Mouse (Mus musculus): ENCODE measurements around the gene Mtm1. TPM values are rescaled to one million over a fixed set of nuclear protein-coding genes. Genes with fewer than 3 reads are reported as not detected.

Gene Mtm1
- polyA plus RNA-seq (2016; fragmentation: Nextera tagmentation; extraction: Ambion mirVana): 4.8 and 5.2 TPM in 2 replicates

- no peaks in the 10 kb centered on the region for H3K36me3 ChIP-seq
- no peak for ATAC-seq (ENCODE audit: low FRiP score, low read depth)
- no peaks in the 10 kb centered on the region for H3K4me1 ChIP-seq
- H3K4me3 ChIP-seq: no peak within 1 kb of the TSS
- no peak within 1 kb of the TSS for H3K4me2 ChIP-seq (replicated peaks)
- WGBS: 70% methylated on average over 1 of the region's 1 CpGs
- H3K27ac ChIP-seq (replicated peaks): no peak within 1 kb of the TSS
- H3K27me3 ChIP-seq: no peaks in the 10 kb centered on the region
- no peaks in the 10 kb centered on the region for H3K9me3 ChIP-seq
- no peak within 1 kb of the TSS for H3K9ac ChIP-seq (replicated peaks)
These were observed at the start of gene Mtm1 for GRCm38 (mm10) chrX:71210467-71210866. Mtm1 (plus strand) TSS chrX:71210767.

- Histone ChIP-seq H3K27me3 (0 out of 2 replicates have a peak, but pooled peaks cover 7% of the 10 kb centered on the region), H3K9me3 (no peaks in the 10 kb centered on the region), H3K36me3 (no peaks in the 10 kb centered on the region), H3K4me1 (no peaks in the 10 kb centered on the region), H3K4me2 (replicated peaks) (no peak overlapping the region), H3K4me3 (no peak overlapping the region), H3K9ac (replicated peaks) (no peak overlapping the region), H3K27ac (replicated peaks) (no peak overlapping the region)
- no peak for ATAC-seq (ENCODE audit: low FRiP score, low read depth)
- WGBS: 90% methylated on average over 3 of the region's 3 CpGs
These were observed 29.0 kb upstream of the Mtm1 start for GRCm38 (mm10) chrX:71181526-71181925.

DNA sequence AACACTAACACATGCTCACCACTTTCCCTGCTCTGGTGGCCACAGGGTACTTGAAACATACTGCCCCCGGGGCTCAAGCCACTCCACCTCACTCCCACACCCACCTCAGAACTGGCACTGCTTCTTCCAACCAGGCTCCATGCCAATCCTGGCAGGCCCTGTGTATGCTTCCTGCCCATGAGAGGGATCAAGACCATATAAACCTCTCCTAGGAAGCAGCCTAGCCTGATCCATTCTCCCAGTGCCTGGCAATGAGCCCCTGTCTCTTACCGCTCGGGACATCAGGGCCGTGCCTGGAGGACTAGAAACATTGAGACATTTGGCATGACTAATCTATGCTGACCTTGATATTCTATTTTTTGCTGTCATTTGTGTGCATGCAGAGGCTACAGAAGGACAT is 26.9 kb upstream of the Mtm1 start:
- 86% methylated on average over 4 of the region's 4 CpGs for WGBS

GRCm38 (mm10) chrX:71186396-71186795 is 24.2 kb upstream of the Mtm1 start:
- H3K36me3 ChIP-seq: no peaks in the 10 kb centered on the region
- H3K27ac ChIP-seq (replicated peaks): no peak overlapping the region
- H3K9ac ChIP-seq (replicated peaks): no peak overlapping the region
- no peak overlapping the region for H3K4me3 ChIP-seq
- H3K9me3 ChIP-seq: no peaks in the 10 kb centered on the region
- no peaks in the 10 kb centered on the region for H3K4me1 ChIP-seq
- no peak overlapping the region for H3K4me2 ChIP-seq (replicated peaks)
- WGBS: 85% methylated on average over 1 of the region's 1 CpGs
- ATAC-seq (ENCODE audit: low FRiP score, low read depth): no peak
- 0 out of 2 replicates have a peak, but pooled peaks cover 7% of the 10 kb centered on the region for H3K27me3 ChIP-seq

More for the DNA sequence above, 26.9 kb upstream of the Mtm1 start:
- Histone ChIP-seq H3K36me3 (no peaks in the 10 kb centered on the region), H3K27ac (replicated peaks) (no peak overlapping the region), H3K9ac (replicated peaks) (no peak overlapping the region), H3K4me3 (no peak overlapping the region), H3K9me3 (no peaks in the 10 kb centered on the region), H3K4me1 (no peaks in the 10 kb centered on the region), H3K4me2 (replicated peaks) (no peak overlapping the region), H3K27me3 (0 out of 2 replicates have a peak, but pooled peaks cover 7% of the 10 kb centered on the region)
- no peak for ATAC-seq (ENCODE audit: low FRiP score, low read depth)

DNA sequence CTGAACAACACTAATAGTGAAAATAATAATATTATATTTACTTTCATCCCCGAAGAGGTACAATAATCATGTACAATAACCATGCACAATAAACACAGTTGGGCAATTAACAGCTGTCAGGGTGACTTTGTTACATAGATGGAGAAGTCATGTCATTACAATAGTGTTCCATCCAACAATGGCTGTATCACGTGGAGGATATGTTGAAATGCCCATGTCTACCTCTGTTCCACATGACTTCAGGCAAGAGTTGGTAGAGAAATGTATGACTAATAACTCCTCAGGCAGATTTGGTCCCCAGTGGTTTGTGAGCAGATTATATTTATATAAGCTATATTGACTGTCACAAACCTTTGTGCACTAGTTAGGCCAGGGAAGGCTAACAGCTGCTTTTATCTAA is 5.8 kb upstream of the Mtm1 start:
- WGBS: 72% methylated on average over 2 of the region's 2 CpGs
- Histone ChIP-seq H3K36me3 (no peaks in the 10 kb centered on the region), H3K27me3 (no peaks in the 10 kb centered on the region), H3K9ac (replicated peaks) (no peak overlapping the region), H3K4me1 (no peaks in the 10 kb centered on the region), H3K27ac (replicated peaks) (no peak overlapping the region), H3K4me3 (no peak overlapping the region), H3K4me2 (replicated peaks) (no peak overlapping the region), H3K9me3 (no peaks in the 10 kb centered on the region)
- ATAC-seq (ENCODE audit: low FRiP score, low read depth): no peak

GRCm38 (mm10) chrX:71205821-71206542 is 4.6 kb upstream of the Mtm1 start:
- H3K4me1 ChIP-seq: no peaks in the 10 kb centered on the region
- no peak for ATAC-seq (ENCODE audit: low FRiP score, low read depth)
- no peak overlapping the region for H3K9ac ChIP-seq (replicated peaks)
- H3K36me3 ChIP-seq: no peaks in the 10 kb centered on the region
- H3K4me3 ChIP-seq: no peak overlapping the region
- no peak overlapping the region for H3K4me2 ChIP-seq (replicated peaks)
- H3K27ac ChIP-seq (replicated peaks): no peak overlapping the region
- no peaks in the 10 kb centered on the region for H3K9me3 ChIP-seq
- whole genome bisulfite sequencing: 87% methylated on average over 1 of the region's 1 CpGs
- H3K27me3 ChIP-seq: no peaks in the 10 kb centered on the region

DNA sequence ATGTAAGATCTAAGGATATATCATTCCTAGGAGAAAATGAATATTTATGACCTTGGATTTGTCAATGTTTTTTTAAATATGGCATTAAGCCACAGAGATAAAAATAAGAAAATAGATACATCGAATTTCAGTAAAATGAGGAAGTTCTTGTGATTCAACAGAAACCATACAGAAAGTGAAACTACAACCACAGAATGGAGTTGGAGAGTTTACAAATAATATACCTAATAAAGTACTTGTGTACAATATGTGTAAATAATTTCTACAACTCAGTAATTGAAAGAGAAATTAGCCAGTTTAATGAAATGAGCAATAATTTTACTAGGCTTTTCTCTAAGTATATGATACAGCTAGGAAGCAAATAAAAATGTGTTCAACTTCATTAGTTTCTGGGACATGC is 4.0 kb upstream of the Mtm1 start:
- H3K27me3 ChIP-seq: no peaks in the 10 kb centered on the region
- H3K4me1 ChIP-seq: no peaks in the 10 kb centered on the region
- H3K9me3 ChIP-seq: no peaks in the 10 kb centered on the region
- H3K27ac ChIP-seq (replicated peaks): no peak overlapping the region
- H3K36me3 ChIP-seq: no peaks in the 10 kb centered on the region
- H3K4me3 ChIP-seq: no peak overlapping the region
- no peak for ATAC-seq (ENCODE audit: low FRiP score, low read depth)
- no peak overlapping the region for H3K4me2 ChIP-seq (replicated peaks)
- 71% methylated on average over 1 of the region's 1 CpGs for WGBS
- H3K9ac ChIP-seq (replicated peaks): no peak overlapping the region

DNA sequence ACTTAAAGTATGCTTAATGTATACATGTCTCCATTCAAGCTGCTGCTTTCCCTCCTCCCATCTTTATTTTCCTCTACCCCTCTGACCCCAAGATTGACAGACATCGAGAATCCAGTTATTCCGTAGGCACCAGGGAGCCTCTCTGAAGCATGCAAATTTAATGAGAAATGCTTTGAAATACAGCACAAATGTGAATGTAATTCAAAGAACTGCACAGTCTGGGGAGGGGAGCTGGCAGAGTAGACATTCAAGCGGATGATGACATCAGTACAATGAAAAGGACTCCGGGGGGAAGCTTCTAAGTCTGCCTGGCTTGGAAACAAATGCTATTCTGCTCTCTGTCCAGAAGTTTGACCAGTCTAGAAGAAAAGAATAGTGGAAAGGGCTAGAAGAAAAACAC is 2.3 kb downstream of the Mtm1 start:
- H3K27ac ChIP-seq (replicated peaks): no peak overlapping the region

GRCm38 (mm10) chrX:71214441-71215112 is 4.0 kb downstream of the Mtm1 start:
- Histone ChIP-seq H3K4me1 (no peaks in the 10 kb centered on the region), H3K9ac (replicated peaks) (peak overlapping the region; percentile 49; the same call in 1 of the 2 replicates), H3K4me3 (peak overlapping the region; percentile 50), H3K27ac (replicated peaks) (no peak overlapping the region), H3K36me3 (no peaks in the 10 kb centered on the region), H3K9me3 (no peaks in the 10 kb centered on the region), H3K27me3 (no peaks in the 10 kb centered on the region), H3K4me2 (replicated peaks) (peak overlapping the region; percentile 63)
- WGBS: 18% methylated on average over 19 of the region's 20 CpGs
- peak; percentile 97 for ATAC-seq (ENCODE audit: low FRiP score, low read depth)

More for the DNA sequence above, 2.3 kb downstream of the Mtm1 start:
- Histone ChIP-seq H3K27me3 (no peaks in the 10 kb centered on the region), H3K9me3 (no peaks in the 10 kb centered on the region), H3K36me3 (no peaks in the 10 kb centered on the region), H3K9ac (replicated peaks) (no peak overlapping the region), H3K4me1 (no peaks in the 10 kb centered on the region), H3K4me2 (replicated peaks) (no peak overlapping the region), H3K4me3 (no peak overlapping the region)
- no peak for ATAC-seq (ENCODE audit: low FRiP score, low read depth)
- 55% methylated on average over 4 of the region's 4 CpGs for WGBS

- peak overlapping the region; percentile 63 for H3K4me2 ChIP-seq (replicated peaks)
- no peak overlapping the region for H3K27ac ChIP-seq (replicated peaks)
- peak overlapping the region; percentile 50 for H3K4me3 ChIP-seq
- peak; percentile 84 for ATAC-seq (ENCODE audit: low FRiP score, low read depth)
- H3K27me3 ChIP-seq: no peaks in the 10 kb centered on the region
- no peaks in the 10 kb centered on the region for H3K36me3 ChIP-seq
- 19% methylated on average over 27 of the region's 27 CpGs for WGBS
- no peaks in the 10 kb centered on the region for H3K9me3 ChIP-seq
- H3K9ac ChIP-seq (replicated peaks): peak overlapping the region; percentile 49
- H3K4me1 ChIP-seq: no peaks in the 10 kb centered on the region
These were observed 4.6 kb downstream of the Mtm1 start for GRCm38 (mm10) chrX:71215113-71215708.

- Histone ChIP-seq H3K9me3 (no peaks in the 10 kb centered on the region), H3K9ac (replicated peaks) (no peak overlapping the region), H3K27me3 (no peaks in the 10 kb centered on the region), H3K36me3 (no peaks in the 10 kb centered on the region), H3K4me1 (no peaks in the 10 kb centered on the region), H3K27ac (replicated peaks) (no peak overlapping the region), H3K4me3 (no peak overlapping the region), H3K4me2 (replicated peaks) (no peak overlapping the region)
- no peak for ATAC-seq (ENCODE audit: low FRiP score, low read depth)
- 88% methylated on average over 2 of the region's 2 CpGs for WGBS
These were observed 6.3 kb downstream of the Mtm1 start for GRCm38 (mm10) chrX:71216879-71217278.

DNA sequence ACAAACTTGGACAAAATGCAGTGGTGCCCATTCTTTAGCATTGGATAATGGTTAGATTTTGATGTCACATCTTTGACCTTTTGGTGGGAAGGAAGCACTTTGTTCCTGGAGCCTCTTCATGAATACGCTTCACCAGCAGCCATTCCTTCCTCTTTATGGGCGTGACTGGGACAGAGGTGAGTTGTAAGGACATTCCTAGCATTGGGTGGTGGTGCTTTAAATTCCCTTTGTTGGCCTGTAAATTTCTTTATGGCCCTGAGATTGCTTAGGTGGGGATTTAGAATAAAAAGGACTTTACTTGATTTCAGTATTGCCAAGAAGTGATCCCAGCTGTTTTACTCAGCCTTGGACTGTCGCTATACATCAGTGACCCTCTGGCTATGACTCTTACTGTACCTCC is 8.3 kb downstream of the Mtm1 start:
- H3K4me1 ChIP-seq: no peaks in the 10 kb centered on the region
- WGBS: 82% methylated on average over 3 of the region's 3 CpGs
- H3K9ac ChIP-seq (replicated peaks): no peak overlapping the region
- H3K27me3 ChIP-seq: no peaks in the 10 kb centered on the region
- ATAC-seq (ENCODE audit: low FRiP score, low read depth): no peak
- H3K4me3 ChIP-seq: no peak overlapping the region
- H3K36me3 ChIP-seq: no peaks in the 10 kb centered on the region
- no peak overlapping the region for H3K27ac ChIP-seq (replicated peaks)
- H3K9me3 ChIP-seq: no peaks in the 10 kb centered on the region
- no peak overlapping the region for H3K4me2 ChIP-seq (replicated peaks)

Measured in midbrain, embryonic 12.5 days (tissue).